Mouse (Mus musculus): ENCODE measurements around the gene Ccdc85a. TPM values are rescaled to one million over a fixed set of nuclear protein-coding genes. Genes with fewer than 3 reads are reported as not detected.
"Not testable (repeated sequence)": the region's sequence is repeated elsewhere in the genome, so short reads cannot be mapped to it uniquely, and the experiment has no call there.

Gene Ccdc85a
- polyA plus RNA-seq, 1 experiment from 2014 or later = 2.4 TPM

- no peak overlapping the region for H3K4me3 ChIP-seq
- peaks cover 11% of the 10 kb centered on the region; the same call in 1 of the 2 replicates for H3K9me3 ChIP-seq (replicated peaks)
- no peaks in the 10 kb centered on the region for H3K36me3 ChIP-seq
- no peak for DNase-seq (ENCODE audit: low spot score)
- no peak overlapping the region for H3K27ac ChIP-seq (replicated peaks)
- H3K4me1 ChIP-seq = no peaks in the 10 kb centered on the region
- H3K27me3 ChIP-seq (ENCODE audit: low read depth, poor library complexity, severe bottlenecking) = no peaks in the 10 kb centered on the region
These were observed 208.2 kb downstream of the Ccdc85a start for GRCm38 (mm10) chr11:28375891-28376290.

DNA sequence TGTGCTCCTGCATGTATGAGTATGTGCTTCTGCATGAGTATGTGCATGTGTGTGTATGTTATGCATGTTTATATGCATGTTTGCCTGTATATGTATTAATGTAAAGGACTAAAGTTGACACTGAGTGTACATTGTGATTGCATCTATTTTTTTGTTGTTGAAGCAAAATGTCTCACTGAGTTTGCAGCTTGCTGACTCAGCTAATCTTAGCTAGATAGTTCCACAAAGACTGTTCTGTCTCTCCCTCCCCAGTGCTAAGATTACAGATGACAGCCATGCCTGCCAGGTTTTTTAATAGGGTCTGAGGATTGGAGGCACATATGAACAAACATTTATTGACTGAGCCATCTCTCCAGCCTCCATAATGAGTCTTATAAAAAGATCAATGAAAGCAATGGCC, 209.5 kb downstream of the Ccdc85a start:
- H3K4me1 ChIP-seq = no peaks in the 10 kb centered on the region
- no peak overlapping the region for H3K27ac ChIP-seq (replicated peaks)
- H3K4me3 ChIP-seq = no peak overlapping the region

GRCm38 (mm10) chr11:28371381-28371780, 212.7 kb downstream of the Ccdc85a start:
- not testable (repeated sequence) for H3K27me3 ChIP-seq (ENCODE audit: low read depth, poor library complexity, severe bottlenecking); H3K36me3 ChIP-seq; H3K27ac ChIP-seq (replicated peaks); H3K4me1 ChIP-seq; H3K4me3 ChIP-seq; DNase-seq (ENCODE audit: low spot score)
- H3K9me3 ChIP-seq (replicated peaks) = peaks cover 11% of the 10 kb centered on the region; the same call in 1 of the 2 replicates
- 76% methylated on average over 5 of the region's 5 CpGs for WGBS

More for the DNA sequence above, 209.5 kb downstream of the Ccdc85a start:
- no peak for DNase-seq (ENCODE audit: low spot score)
- Histone ChIP-seq H3K27me3 (ENCODE audit: low read depth, poor library complexity, severe bottlenecking) (no peaks in the 10 kb centered on the region), H3K9me3 (replicated peaks) (peaks cover 11% of the 10 kb centered on the region; the same call in 1 of the 2 replicates), H3K36me3 (no peaks in the 10 kb centered on the region)

GRCm38 (mm10) chr11:28365929-28366244, 218.2 kb downstream of the Ccdc85a start:
- H3K36me3 ChIP-seq = no peaks in the 10 kb centered on the region
- peak overlapping the region; percentile 45 for H3K4me3 ChIP-seq
- H3K27ac ChIP-seq (replicated peaks) = peak overlapping the region; percentile 86
- 44% methylated on average over 2 of the region's 2 CpGs for WGBS
- peaks cover 5% of the 10 kb centered on the region for H3K9me3 ChIP-seq (replicated peaks)
- peaks cover 23% of the 10 kb centered on the region for H3K4me1 ChIP-seq
- DNase-seq (ENCODE audit: low spot score) = no peak
- H3K27me3 ChIP-seq (ENCODE audit: low read depth, poor library complexity, severe bottlenecking) = peaks cover 29% of the 10 kb centered on the region

DNA sequence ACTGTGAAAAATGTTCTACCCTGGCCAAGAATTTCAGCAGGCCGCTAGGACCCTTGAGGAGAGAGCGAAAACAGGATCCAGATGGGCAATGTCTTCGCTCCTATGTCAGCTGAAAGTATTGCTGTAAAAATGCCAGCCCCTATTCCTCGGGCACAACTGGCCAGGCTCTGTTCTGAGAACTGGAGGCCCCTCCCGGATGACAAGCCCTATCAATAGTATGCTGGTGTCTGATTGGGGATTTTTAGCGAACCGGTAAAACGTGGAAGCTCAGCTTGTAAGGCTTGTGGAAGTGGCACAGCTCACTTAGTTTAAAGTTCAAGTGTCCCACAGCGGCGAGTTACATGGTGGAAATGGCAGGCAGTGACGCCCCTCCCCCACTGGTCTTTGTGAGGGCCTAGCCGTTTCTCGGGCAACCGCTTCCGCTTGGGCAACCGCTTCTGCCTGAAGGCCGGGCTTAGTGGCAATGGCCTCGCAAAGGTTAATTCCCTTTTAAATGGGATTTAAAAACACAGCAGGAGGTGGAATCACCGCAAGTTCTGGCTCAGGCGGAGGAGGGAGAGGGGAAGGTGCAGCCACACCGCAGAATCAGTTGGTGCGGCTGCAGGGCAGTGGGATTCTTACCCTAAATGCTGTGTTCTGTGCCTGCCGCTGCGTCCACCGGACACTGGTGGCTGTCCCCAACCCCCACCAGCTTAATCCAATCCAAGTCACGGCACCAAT, 218.8 kb downstream of the Ccdc85a start:
- H3K36me3 ChIP-seq = no peaks in the 10 kb centered on the region
- H3K27ac ChIP-seq (replicated peaks) = peak overlapping the region; percentile 86
- peaks cover 5% of the 10 kb centered on the region for H3K9me3 ChIP-seq (replicated peaks)
- WGBS = 4% methylated on average over 26 of the region's 26 CpGs
- peaks cover 29% of the 10 kb centered on the region for H3K27me3 ChIP-seq (ENCODE audit: low read depth, poor library complexity, severe bottlenecking)
- peak overlapping the region; percentile 45 for H3K4me3 ChIP-seq
- peak; percentile 95 for DNase-seq (ENCODE audit: low spot score)
- peaks cover 23% of the 10 kb centered on the region for H3K4me1 ChIP-seq

DNA sequence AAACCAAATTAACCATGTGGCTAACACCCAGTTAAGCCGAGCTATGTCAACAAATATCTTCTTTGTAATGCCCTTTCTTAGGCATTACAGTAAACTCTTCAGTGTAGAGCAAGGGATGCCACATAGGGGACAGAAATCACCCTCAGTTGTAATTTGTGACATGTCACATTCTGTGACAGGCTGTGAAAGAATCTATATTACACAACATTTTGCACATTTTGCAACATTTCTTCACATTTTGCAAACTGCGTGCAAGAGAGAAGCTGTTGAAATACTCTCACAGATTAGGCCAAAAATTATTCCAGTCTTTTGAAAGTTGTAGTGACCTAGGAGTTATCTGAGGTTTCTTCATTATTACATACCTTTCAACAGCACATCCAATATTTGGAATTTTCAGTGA, 240.7 kb downstream of the Ccdc85a start:
- H3K27ac ChIP-seq (replicated peaks) = no peak overlapping the region
- DNase-seq (ENCODE audit: low spot score) = no peak
- WGBS = 92% methylated on average over 2 of the region's 2 CpGs

DNA sequence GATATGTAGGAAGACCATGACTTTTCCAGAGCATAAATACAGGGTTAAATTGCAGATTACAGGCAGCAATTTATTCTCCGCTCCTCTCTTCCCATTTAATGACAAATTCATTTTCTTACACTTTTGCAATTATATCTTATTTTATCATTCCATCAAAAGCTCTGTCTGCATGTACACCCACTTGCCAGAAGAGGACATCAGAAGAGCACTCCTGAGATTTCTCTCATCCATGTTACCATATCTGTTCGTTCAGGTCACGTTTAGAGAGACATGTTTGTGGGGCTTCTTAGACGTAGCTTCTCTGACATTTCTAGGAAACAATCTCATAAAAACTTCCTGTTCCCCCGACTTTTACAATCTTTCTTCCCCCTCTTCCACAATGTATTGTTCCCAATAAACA, 242.2 kb downstream of the Ccdc85a start:
- Histone ChIP-seq H3K9me3 (replicated peaks) (no peaks in the 10 kb centered on the region), H3K27me3 (ENCODE audit: low read depth, poor library complexity, severe bottlenecking) (no peaks in the 10 kb centered on the region), H3K4me1 (no peaks in the 10 kb centered on the region), H3K27ac (replicated peaks) (no peak overlapping the region), H3K4me3 (no peak overlapping the region), H3K36me3 (no peaks in the 10 kb centered on the region)
- WGBS = 82% methylated on average over 5 of the region's 5 CpGs
- DNase-seq (ENCODE audit: low spot score) = no peak

More for the DNA sequence above, 240.7 kb downstream of the Ccdc85a start:
- Histone ChIP-seq H3K27me3 (ENCODE audit: low read depth, poor library complexity, severe bottlenecking) (no peaks in the 10 kb centered on the region), H3K4me3 (no peak overlapping the region), H3K9me3 (replicated peaks) (no peaks in the 10 kb centered on the region), H3K4me1 (no peaks in the 10 kb centered on the region), H3K36me3 (no peaks in the 10 kb centered on the region)

DNA sequence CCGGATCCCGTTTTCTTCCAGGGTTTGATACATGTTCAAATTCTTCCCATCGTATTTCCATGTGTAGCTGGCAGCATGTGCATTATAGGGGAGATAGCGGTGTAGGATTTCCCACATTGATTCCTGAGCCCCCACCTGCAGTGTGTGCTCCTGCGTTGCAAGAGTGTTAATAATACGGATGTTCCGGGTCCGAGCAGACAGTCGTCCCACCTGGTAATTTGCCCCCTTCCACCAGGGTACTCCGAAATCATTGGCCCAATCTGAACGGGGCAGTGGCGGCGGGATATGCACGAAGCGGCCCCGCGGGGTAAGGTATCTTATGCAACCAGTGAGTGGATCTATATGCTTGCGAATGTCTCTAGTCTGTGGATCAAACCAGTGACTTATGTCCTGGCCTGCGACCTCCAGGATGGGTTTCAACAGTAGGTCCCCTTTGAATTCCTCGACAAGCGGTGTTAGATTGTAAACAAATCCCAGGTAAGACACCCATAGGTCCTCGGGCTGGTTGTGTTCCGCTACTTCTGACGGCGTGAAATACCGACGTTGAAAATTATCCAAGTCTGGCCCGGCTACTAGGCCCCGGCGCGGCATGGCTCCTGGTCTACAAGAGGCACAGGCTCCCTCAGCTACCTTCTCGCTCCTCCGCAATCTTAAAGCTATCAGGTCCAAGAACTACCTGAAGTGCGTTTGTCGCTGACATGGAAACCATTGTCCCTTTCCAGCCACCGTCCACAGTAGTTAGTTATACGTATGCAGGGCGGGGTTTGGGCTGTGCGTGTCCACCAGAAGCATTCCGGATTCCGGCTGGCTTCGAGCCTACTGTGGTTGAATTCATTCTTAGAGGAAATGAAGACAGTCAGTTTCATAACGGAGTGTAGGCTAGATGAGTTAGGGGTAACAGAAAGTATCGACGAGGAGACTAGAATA, 244.6 kb downstream of the Ccdc85a start, which contains the start of gene Gm6685:
TSS of gene Gm6685 (minus strand) at position 644 of the 927 bp plus-strand sequence.
- H3K9me3 ChIP-seq (replicated peaks); DNase-seq (ENCODE audit: low spot score): not testable (repeated sequence)
- 94% methylated on average over 45 of the region's 45 CpGs for WGBS

More for the DNA sequence above, 244.6 kb downstream of the Ccdc85a start, which contains the start of gene Gm6685:
- not testable (repeated sequence) for H3K27me3 ChIP-seq (ENCODE audit: low read depth, poor library complexity, severe bottlenecking); H3K4me1 ChIP-seq; H3K36me3 ChIP-seq; H3K27ac ChIP-seq (replicated peaks); H3K4me3 ChIP-seq

Other genes with a start within 250 kb of the Ccdc85a start
- gene Gm6685, start 244.5 kb downstream of the Ccdc85a start, polyA plus RNA-seq (2016; fragmentation: Nextera tagmentation; extraction: Ambion mirVana) = 0.21 and 0.61 TPM in 2 replicates